Mouse (Mus musculus): ENCODE measurements around the gene Tprn.

Tprn gene

DNA sequence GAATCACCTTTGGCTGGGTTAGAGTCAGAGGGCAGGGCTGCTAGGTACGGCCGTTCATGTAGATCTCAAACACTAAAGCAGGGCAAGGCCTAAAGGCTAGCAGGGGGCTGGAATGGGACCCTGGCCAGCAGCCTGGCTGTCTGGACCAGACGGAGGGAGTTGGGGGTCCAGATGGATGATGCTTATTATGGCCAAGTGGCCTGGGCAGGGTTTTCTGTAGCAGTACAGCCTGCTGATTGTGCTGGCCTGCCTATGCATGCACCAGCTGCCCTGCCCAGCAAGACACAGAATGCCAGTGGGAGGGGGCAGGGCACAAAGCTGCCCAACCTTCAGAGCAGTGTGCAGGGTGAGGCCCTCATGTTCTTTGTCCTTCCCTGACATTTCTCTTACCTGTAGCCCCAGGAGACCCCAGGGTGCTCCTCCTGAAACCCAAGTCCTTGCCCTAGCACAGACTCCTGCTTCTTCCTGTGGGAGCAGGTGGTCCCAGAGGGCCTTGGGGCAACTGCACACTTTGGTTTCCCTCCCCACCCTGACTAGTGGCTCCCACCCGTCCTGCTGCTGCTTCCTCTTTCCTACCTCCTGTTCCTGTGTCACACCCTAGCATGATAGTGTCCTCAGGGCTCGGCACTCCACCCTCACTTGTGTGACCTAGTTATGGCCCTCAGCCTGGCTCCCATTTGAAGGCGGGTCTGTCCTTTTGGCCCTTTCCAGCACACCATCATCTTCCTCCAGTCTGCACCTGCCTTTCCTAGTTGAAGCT is 3.7 kb downstream of the Tprn start:
- peak; percentile 45 to 50 for DNase-seq

DNA sequence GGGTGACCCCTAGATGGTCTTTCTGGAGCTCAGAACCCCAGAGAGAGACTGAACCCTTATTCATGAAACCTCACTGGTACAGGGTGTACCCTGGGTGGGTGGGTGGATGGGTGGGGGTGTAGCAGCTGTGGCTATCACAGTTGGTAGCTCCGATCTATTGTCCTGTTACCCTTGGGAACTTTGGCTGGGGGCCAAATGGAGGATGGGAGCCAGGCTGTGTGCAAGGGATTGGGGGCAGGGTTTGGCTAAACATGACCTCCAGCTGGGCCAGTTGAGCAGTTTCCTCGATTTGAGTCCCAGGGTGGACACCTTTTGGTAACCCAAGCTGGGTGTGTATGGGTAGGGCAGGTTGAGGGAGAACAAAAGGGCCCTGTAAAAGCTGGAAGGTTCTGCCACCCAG is 4.3 kb downstream of the Tprn start:
- DNase-seq: peak in 1 of 2 experiments; percentile 71

DNA sequence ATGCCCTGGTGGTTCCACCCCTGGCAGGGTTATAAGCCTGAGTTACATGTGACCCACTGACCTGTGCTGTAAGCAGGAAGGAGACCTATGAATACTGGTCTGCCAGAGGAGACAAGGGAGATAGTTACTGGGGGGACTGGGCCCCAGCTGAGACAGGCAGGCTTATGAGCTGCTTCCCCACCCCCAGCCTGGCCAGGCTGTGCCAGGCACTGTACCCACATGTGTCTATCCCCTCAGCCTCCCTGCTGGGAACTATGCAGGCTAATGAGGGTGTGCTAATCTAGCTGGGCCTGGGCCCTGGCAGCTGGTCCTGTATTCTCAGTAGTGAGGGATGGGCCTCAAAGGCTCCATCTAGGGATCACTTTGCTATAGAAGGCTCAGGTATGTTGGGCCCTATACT is 4.8 kb downstream of the Tprn start:
- DNase-seq: no peak

DNA sequence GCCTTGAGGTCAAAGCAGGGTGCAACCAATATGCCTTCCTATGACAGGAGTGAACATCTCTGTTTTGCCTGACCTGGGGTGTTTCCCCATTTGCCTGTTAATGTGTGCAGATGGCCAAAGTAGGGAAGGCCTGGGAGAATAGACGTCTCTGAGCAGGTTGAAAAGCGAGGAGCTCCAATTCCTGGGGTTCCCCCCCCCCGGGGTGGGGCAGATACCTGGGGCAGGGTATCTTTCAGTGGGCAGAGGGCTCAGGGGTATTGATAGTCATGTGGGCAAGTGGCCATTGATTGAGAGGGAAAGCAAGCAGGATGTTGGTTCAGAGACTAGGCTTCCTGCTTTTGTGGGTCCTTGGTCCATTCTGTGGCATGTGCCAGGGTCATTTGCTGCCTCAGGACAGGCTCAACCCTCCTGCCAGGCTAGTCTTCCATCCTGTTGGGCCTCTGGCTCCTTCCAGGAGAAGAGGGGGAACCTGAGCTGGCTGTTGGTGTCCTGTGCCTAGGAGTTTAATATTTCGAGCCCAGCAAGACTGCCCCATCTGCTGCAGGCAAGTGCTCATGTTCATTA is 5.4 kb downstream of the Tprn start:
- no peak for DNase-seq

DNA sequence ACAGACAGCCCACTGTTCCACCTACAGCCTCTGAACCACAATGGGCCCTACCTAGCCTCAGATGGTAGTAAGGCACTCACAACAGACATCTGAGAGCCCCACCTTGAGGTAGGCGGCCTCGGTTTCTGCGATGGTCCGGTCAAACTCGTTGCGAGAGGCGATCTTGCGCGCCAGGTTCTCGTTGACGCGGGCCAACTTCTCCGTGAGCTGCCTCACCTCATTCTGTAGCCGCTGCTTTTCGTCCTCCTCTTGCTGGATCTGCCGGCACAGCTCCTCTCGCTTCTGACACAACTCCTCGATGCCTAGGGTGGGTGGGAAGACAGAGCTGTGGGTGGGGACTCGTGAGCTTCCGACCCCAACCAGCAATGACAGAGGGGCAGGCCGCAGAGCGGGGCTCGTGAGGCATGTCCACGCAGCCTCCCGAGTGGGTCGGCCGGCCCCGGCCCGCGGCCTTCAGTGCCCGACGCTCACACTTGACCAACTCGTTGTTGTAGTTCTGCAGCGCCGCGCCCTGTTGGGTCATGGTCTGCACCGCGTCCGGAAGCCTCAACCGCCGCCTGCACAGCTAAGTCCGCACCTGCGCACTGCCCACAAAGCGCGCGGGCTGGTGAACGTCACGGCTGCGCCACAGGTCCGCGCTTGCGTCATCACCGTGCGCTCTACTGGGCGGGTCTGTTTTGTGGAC is 9.6 kb downstream of the Tprn start, which contains the start of the genes Ssna1 and Anapc2:
Ssna1 (minus strand) TSS at position 612 of the 685 bp plus-strand sequence.
Anapc2 (plus strand) TSS at position 652 of the 685 bp plus-strand sequence.
- DNase-seq: peak; percentile 97 to 98

DNA sequence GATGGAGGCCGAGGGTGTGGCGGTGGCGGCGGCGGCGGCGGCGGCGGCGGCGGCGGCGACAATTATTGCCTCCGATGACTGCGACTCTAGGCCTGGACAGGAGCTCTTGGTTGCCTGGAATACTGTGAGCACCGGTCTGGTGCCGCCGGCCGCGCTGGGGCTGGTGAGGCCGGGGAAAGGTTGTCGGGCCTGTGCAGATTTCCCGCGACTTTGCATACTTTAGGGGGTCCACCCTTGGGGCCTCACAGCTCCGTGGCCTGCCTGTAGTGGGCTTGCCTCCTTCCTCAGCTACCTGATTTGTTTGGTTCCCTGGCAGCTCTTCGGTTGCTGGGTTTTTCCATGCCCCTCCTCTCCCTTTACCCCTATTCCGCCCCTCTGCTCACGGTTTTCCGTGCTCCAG is 10.1 kb downstream of the Tprn start:
- DNase-seq: no peak

DNA sequence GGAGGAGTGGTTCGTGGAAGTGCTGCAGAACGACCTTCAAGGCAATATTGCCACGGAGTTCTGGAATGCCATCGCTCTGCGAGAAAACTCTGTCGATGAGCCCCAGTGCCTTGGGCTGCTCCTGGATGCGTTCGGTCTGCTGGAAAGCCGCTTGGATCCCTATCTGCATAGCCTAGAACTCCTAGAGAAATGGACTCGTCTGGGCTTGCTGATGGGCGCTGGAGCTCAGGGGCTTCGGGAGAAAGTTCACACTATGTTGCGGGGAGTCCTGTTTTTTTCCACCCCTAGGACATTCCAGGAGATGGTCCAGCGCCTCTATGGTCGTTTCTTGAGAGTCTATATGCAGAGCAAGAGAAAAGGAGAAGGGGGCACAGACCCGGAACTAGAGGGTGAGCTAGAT is 10.6 kb downstream of the Tprn start:
- no peak for DNase-seq

DNA sequence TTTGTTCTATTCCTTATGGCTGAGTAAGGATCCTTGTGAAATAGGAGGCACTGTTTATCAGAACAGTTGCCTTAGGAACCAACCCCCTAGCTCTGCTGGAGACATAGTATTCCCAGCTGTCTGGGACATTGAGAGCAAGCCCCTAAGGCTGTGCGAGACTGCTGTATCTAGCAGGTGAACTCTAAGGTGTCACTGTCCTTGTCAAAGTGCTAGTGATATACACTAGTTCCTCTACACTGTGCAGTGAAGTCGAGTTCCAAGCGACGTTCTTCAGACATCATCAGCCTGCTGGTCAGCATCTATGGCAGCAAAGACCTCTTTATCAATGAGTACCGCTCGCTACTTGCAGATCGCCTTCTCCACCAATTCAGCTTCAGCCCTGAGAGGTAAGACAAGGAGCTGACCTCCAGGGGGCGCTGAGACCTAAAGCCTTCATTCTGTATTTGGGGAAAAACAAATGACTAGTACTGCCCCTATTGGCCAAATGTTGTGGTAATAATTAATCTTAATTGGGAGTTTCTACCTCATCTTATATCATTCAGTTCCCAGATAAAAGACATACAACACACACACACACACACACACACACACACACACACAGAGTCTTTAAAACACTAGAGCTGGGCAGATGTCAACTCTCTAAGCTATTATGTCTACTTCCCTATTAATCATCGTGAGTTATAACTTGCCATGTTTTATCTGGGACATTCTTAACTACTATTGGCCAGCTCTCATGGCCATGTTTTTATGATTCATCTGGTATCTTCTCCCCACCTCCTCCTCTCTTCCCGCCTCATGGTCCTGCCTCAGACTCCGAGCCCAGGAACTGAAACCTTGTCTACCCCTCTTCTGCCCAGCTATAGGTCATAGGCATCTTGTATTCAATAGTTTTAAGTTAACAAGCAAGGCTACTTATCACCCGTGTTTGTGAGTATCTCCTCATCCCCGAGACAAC is 16.8 kb downstream of the Tprn start:
- peak; percentile 79 to 84 for DNase-seq

DNA sequence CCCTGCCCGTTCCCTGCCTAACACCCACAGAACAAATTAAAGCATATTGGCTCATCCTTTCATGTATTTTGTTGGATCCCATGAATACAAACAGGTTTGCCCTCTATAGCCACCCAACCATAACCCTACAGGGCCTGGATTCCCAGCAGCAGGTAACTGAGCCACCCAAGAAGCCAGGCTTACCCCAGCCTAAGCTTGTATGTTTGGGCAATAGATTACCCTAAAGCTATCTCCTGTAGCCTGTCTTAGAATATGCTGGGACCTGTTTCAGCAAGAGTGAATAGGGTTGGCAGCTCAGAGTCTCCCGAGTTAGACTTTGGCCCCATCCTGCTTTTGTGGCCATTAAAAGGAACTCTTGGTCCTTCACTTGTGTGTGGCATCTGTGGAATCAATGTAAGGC is 23.1 kb downstream of the Tprn start:
- DNase-seq: no peak

DNA sequence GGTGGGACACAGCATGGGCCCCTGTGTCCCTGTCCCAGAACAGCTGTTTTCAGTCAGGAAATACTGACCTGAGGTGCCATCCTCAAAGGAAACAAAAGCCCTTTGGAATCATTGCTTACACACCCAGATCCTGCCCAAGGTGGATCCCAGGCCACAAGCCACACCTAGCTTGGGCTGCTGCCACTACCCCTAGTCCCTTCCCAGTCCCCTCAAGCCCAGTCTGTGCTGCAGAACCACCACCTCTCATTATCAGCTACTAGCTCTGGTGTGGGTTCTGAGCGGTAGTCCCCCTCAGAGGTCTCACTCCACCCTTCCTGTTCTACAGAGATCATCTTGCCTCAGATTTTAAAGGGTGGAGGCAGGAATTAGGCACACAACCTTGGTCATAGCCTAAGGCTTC is 23.9 kb downstream of the Tprn start:
- DNase-seq: peak in 1 of 2 experiments; percentile 37

DNA sequence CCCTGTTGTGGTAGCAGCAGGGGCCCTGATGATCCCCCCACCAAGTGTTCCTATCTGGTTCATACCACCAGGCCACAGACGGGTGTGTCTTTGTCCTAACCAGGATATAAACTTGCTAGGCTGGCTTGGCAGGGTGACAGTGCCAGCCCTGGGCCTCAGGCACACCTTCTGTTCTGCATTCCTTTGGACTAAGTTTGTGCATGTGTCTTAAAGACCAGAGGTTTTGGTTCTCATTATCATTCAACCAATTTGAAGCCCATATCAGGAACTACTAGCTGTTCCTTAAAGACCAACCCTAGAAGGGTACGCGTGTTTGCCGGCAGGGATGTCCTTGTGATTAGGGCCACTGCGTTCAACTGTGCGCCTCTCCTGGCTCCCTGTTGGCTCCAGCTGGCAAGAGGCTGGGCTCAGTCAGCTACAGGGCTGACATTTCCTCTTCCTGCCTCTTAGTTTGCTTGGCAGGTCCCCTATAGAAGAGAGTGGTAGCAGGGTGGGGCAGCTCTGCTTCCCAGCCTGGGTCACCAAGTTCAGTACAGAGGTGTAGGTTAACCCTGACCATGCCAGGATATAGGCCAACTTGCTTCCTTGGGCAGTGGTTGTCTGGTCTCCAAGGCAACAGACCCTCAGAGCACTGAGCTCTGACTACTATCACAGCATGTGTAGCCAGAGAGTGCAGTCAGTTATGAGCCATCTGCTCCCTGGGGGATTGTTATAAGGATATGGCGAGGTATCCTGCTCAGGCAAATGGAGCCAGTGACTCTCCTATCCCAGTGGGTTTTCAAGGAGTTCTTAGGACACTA is 24.6 kb downstream of the Tprn start:
- peak; percentile 76 to 87 for DNase-seq

DNA sequence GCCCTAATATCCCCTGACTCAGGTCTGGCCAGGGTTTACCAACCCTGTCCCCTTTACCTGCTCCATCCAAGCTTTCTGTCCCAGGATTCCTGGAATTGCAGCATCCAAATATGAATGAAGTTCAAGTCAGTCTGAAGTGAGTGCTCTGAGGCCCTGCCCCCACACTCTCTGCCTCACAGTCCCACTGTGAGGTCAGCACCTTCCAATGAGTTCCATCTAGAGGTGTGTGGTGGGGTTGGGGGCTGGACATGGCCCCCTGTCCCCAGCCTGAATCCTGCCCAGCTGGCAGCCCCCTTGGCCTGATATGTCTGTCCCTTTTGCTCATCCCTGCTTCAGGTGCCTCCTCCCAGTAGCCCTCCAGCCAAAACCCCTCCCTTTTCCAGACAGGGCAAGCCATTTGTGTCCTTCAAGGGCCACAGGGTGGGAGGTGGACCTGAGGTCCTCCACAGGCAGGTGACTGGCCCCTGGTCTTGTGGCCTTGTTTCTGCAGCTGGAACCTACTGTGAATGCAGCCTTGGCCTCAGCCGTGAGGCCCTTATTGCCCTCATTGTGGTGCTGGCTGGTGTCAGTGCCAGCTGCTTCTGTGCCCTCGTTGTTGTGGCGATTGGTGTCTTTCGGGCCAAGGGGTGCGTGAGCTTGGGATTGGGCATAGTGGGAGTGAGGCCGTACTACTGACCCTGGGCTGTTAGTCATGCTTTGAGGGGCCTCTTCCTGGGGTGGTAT is 25.7 kb downstream of the Tprn start, which contains the start of gene Tmem210:
Tmem210 (plus strand) TSS at position 219 of the 723 bp plus-strand sequence.
- no peak for DNase-seq

DNA sequence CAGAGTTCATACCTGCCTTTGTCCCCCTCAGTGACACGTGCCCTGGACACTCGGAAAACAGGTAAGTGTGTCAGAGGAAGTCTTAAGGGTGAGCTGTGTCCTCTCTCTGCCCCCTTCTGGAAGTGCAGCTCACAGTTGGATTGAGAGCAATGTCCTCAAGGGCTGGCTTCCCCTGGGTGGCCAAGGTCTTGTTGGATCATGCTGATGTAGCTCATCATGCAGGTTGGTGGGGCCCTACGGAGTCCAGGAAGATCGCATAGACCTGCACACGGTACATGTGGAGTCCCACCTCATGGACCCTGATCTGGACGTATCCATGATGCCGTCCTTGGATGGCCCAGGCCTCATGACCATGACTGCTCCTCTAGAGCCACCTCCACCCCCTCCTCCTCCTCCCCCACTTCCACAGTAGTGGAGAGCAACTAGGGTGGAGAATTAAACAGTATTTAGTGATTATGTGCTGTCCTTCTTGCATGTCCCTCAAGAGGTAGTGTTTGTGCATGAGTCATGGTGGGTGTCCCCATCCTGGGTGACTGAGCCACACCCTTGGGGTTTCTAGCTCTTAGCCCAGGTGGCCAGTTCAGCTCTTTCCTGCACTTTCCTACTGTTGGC is 26.4 kb downstream of the Tprn start:
- peak in 1 of 2 experiments; percentile 18 for DNase-seq

DNA sequence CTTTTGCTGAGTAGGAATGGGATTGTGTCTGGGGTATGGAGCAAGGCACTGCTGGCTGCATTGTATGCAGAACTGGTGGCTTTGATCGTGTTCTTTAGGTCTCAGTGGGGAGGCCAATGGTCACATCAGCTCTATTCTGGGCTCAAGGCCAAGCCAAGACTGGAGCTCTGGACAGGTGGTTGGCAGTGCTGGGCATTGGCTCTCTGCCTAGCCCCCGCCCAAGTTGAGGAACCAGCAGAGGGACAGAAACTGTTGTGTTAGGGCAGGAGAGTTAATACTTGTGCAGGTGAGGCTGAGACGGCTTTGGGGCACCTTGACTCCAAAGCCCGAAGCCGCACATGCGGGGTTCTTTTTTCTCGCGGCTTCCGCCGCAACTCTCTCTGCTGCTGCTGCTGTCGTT is 27.2 kb downstream of the Tprn start, which contains the start of gene Lrrc26:
Lrrc26 (plus strand) TSS at position 265 of the 400 bp plus-strand sequence.
- peak; percentile 76 to 83 for DNase-seq

DNA sequence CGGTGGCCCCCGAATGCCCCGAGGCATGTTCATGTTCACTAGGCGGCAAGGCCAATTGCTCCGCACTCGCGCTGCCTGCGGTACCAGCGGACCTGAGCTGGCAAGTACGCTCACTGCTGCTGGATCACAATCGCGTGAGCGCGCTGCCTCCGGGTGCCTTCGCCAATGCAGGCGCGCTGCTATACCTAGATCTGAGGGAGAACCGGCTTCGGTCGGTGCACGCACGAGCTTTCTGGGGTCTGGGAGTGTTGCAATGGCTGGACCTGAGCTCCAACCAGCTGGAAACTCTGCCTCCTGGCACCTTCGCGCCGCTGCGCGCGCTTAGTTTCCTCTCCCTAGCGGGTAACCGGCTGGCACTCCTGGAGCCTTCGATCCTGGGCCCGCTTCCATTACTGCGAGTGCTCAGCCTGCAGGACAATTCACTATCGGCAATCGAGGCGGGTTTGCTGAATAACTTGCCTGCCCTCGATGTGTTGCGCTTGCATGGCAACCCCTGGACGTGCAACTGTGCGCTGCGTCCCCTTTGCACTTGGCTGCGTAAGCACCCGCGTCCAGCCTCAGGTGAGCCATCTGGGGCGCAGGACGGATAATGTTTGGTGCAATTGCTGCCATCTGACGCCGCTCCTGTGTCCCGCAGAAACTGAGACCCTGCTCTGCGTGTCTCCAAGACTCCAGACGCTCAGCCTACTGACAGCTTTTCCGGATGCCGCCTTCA is 27.8 kb downstream of the Tprn start:
- DNase-seq: peak in 1 of 2 experiments; percentile 13

DNA sequence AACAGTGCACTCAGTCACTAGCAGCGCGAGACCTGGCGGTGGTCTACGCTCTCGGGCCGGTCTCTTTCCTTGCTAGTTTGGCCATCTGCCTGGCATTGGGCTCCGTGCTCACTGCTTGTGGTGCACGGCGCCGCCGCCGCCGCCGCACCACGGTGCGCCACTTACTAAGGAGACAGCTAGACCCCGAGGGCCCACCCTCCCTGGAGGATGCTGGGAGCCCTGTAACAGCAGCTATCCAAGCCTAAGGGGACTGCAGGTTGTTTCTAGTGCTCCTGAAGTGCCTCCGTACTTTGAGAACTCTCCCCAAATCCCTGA is 28.4 kb downstream of the Tprn start:
- DNase-seq: peak in 1 of 2 experiments; percentile 24

DNA sequence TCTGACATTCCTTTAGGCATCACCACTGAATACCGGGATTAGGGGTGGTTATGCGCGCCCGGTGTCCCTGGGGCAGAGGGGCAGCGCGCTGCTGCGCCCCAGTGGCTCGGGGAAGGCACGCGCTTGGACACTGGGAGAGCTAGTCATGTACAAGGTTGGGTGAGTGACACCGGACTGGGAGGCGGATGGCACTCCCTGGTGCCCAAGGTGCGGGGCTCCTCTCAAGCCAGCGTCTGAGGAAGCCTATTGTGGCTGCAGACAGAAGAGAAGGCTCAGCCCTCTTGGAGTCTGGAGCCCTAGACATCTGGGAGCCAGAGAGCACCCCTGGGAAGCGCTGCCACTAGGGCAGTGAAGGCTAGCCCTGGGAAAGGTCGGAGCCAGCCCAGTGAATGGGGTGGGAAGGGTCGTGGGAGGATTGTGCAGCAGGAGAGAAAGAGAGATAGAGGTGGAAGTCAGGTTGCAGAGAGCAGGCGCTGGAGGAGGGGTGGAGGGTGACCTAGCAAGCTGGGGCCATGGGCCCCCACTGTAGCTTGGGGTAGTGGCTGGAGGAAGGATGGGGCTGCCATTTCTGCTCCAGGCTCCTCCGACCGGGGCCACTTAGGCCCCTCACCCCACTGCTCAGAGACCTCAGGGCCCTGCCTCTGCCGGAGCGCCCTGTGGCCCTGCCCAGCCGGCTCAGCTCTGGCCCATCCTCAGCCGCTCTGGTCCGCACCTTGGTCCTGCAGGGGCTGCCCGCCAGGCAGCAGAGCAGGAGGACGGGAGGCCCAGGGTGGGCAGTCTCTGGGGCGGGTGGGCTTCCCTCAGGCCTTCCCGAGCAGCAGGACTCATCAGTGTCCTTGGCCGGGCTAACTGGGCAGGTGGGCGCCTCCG is 29.0 kb downstream of the Tprn start:
- DNase-seq: peak in 1 of 2 experiments; percentile 31

DNA sequence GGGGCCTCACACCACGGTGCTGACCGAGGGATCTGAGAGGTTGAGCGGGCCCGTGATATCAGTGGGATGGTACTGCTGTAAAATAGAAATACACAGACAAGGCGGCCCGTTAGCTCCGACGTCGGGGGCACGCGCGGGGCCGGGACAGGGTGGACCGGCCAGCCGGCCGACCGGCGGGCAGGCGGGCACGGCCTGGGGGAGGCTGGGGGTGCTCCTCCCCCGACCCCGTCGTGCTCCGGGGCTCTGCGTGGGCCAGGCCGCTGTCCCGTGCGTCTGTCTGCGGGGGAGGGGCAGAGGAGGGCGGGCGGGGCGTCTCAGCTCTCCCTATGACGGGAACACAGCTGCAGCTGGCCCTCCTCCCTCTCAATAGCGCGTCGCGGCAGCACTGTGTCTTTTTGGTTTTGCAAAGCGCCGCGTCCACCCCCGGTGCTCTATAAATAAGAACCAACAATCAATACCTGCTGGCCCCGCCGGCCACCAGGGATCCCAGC is 29.7 kb downstream of the Tprn start:
- DNase-seq: peak; percentile 40 to 52

DNA sequence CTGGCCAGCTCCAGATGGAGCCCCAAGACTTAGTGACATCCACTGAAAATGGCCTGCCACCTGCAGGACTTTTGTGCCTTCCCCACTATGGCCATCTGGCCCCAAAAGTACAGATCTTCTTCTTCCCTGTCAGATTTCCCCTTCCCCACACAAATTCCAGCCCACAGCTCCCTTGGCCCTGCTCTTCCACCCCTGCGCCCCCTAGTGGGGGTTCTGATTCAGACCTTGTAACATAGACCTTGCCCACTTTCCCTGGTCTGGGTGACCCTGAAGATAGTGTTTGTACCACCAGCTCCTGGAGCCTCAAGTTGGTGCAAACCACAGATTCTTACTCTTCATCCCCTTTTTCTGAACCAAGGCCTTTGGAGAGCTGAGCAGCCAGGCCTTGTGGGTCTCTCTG is 30.4 kb downstream of the Tprn start:
- peak; percentile 62 to 78 for DNase-seq
